Mouse (Mus musculus) left cerebral cortex, adult 18-20 months (tissue): ENCODE results near the gene A130010J15Rik. TPM values are rescaled to one million over a fixed set of nuclear protein-coding genes. Genes with fewer than 3 reads are reported as not detected.

Experiments used
- DNase-seq, 2 experiments: peaks; one replicate each; pipeline ENCODE4 v3.0.0; 2021 to 2022; ENCODE audit warnings: low spot score in 2 of 2, mixed read lengths in 1 of 2
- total RNA-seq, 2 experiments: library from RNA; stranded (reverse); gene quantifications; 2 replicates each; pipeline ENCODE4 v1.2.3; 2021

A130010J15Rik gene
- total RNA-seq, 2 experiments from 2014 or later: 3.1 to 4.3 TPM

- DNase-seq: no peak
These were observed 30.5 kb downstream of the A130010J15Rik start for GRCm38 (mm10) chr1:193198312-193198711.

GRCm38 (mm10) chr1:193200640-193201382, 33.0 kb downstream of the A130010J15Rik start:
- no peak for DNase-seq

- no peak for DNase-seq
These were observed 33.5 kb downstream of the A130010J15Rik start, which contains the start of gene Traf3ip3 for GRCm38 (mm10) chr1:193201383-193201778. TSS of gene Traf3ip3 (minus strand) at chr1:193201703.

GRCm38 (mm10) chr1:193203821-193204220, 36.0 kb downstream of the A130010J15Rik start:
- DNase-seq: no peak

- no peak for DNase-seq
These were observed 37.6 kb downstream of the A130010J15Rik start for GRCm38 (mm10) chr1:193205431-193205830.

GRCm38 (mm10) chr1:193207503-193207902, 39.7 kb downstream of the A130010J15Rik start, which contains the start of gene Lamb3:
TSS of gene Lamb3 (plus strand) at chr1:193207699.
- no peak for DNase-seq

GRCm38 (mm10) chr1:193208178-193208577, 40.3 kb downstream of the A130010J15Rik start:
- DNase-seq: peak; percentile 69 to 70

- DNase-seq: no peak
These were observed 43.5 kb downstream of the A130010J15Rik start for GRCm38 (mm10) chr1:193211371-193211770.

GRCm38 (mm10) chr1:193214053-193214452, 46.2 kb downstream of the A130010J15Rik start:
- DNase-seq: no peak

GRCm38 (mm10) chr1:193216000-193216399, 48.2 kb downstream of the A130010J15Rik start:
- no peak for DNase-seq

- DNase-seq: no peak
These were observed 52.6 kb downstream of the A130010J15Rik start for GRCm38 (mm10) chr1:193220408-193220807.

- DNase-seq: no peak
These were observed 57.7 kb downstream of the A130010J15Rik start for GRCm38 (mm10) chr1:193225531-193225930.

GRCm38 (mm10) chr1:193226114-193226513, 58.3 kb downstream of the A130010J15Rik start:
- no peak for DNase-seq

- no peak for DNase-seq
These were observed 59.1 kb downstream of the A130010J15Rik start for GRCm38 (mm10) chr1:193226724-193227522.

Other genes with a start within 250 kb of the A130010J15Rik start
- 10 to 100 TPM; 25.3 TPM for gene Syt14, start 132.3 kb upstream of the A130010J15Rik start, total RNA-seq
- 10 to 100 TPM; 22.0 to 22.5 TPM for gene Diexf, start 37.8 kb upstream of the A130010J15Rik start, total RNA-seq
- gene Irf6, start 14.9 kb upstream of the A130010J15Rik start, total RNA-seq: 1 to 10 TPM; 1.6 to 1.7 TPM
- 1 to 10 TPM; 1.7 to 1.9 TPM for gene Traf3ip3, start 33.7 kb downstream of the A130010J15Rik start, total RNA-seq
- gene Lamb3, start 39.7 kb downstream of the A130010J15Rik start, total RNA-seq: 1 to 10 TPM in 1 of 2 experiments, under 1 TPM in 1; 0.98 to 2.2 TPM
- 10 to 100 TPM; 16.6 to 16.8 TPM for gene Hsd11b1, start 96.0 kb downstream of the A130010J15Rik start, total RNA-seq
- gene G0s2, start 105.2 kb downstream of the A130010J15Rik start, total RNA-seq: 1 to 10 TPM; 7.3 to 8.0 TPM
- gene Camk1g, start 202.3 kb downstream of the A130010J15Rik start, total RNA-seq: 10 to 100 TPM; 38.1 to 38.2 TPM